In genomic region chr9:76521640-76522039, GRCm38 (mm10) we compare ENCODE assay signal across 21 mouse cellular contexts. TPM values are rescaled to one million over a fixed set of nuclear protein-coding genes. Genes with fewer than 3 reads are reported as not detected.
"Had no signal": no experiment of that assay in that cellular context is flagged by ENCODE, and none has a peak within 500 bp of the region (broad histone marks: within the 10 kb centered on the region; RNA-seq: fewer than 3 reads in every experiment).

No protein-coding gene starts in this region.

- H3K4me3 ChIP-seq: limb, embryonic 13.5 days; liver, embryonic 15.5 days; neural tube, embryonic 13.5 days had no signal

- H3K9me3 ChIP-seq: limb, embryonic 13.5 days; liver, embryonic 15.5 days; neural tube, embryonic 13.5 days had no signal

- H3K4me2 ChIP-seq: limb, embryonic 13.5 days; liver, embryonic 11.5 days; liver, embryonic 15.5 days; midbrain, embryonic 11.5 days; neural tube, embryonic 13.5 days had no signal

- H3K27me3 ChIP-seq: limb, embryonic 13.5 days; liver, embryonic 15.5 days; neural tube, embryonic 13.5 days had no signal

- H3K4me1 ChIP-seq: limb, embryonic 13.5 days; neural tube, embryonic 13.5 days had no signal

- ATAC-seq: hindbrain, postnatal 0 days; midbrain, embryonic 16.5 days had no signal

- H3K9ac ChIP-seq: limb, embryonic 13.5 days; liver, embryonic 15.5 days; neural tube, embryonic 13.5 days had no signal

- DNase-seq: kidney, adult 11 months; kidney, adult 9 months; kidney, postnatal 36 days; layer of hippocampus, adult 9-11 months; left cerebral cortex, postnatal 4 days; lung, adult 2 months; lung, postnatal 4 days; retina, postnatal 1 day; right cerebral cortex, postnatal 4 days; thymus, postnatal 4 days had no signal

- H3K27ac ChIP-seq: hindbrain, postnatal 0 days; kidney, postnatal 0 days; limb, embryonic 13.5 days; liver, embryonic 15.5 days; neural tube, embryonic 13.5 days had no signal

- H3K36me3 ChIP-seq: limb, embryonic 13.5 days; liver, embryonic 15.5 days; neural tube, embryonic 13.5 days had no signal

RNA-seq across cellular contexts. Expression of gene Fam83b, which starts 45.3 kb away (rescaled TPM):
- total RNA-seq: hindbrain, postnatal 0 days; megakaryocyte, adult 5-6 weeks had no signal
- polyA plus RNA-seq: midbrain, embryonic 11.5 days; spleen, adult 2 months; testis, adult 2 months had no signal
